Mouse (Mus musculus) liver, embryonic 14.5 days (tissue): ENCODE measurements around the gene Atg13.

ENCODE experiments used
- CTCF ChIP-seq: IDR thresholded peaks from 2 replicates; pipeline ENCODE4 v1.5.1; 2016; ENCODE audit warnings: antibody characterized with exemption, low read depth, control low read depth
- EP300 ChIP-seq: IDR thresholded peaks from 2 replicates; pipeline ENCODE4 v1.6.1; 2016; ENCODE audit warnings: antibody characterized with exemption, low read depth

- TF ChIP-seq CTCF (no peak), EP300 (no peak)
Measured at GRCm38 (mm10) chr2:91674895-91675294, 35.5 kb downstream of the Atg13 start.
